Mouse (Mus musculus) liver, embryonic 15.5 days (tissue): Measurements from ENCODE around the gene Col6a3. TPM values are rescaled to one million over a fixed set of nuclear protein-coding genes. Genes with fewer than 3 reads are reported as not detected.

ENCODE experiments used
- ATAC-seq: fragments of 200-750 bp; cut with Nextera tagmentation; 2 replicates; pipeline ENCODE4 v1.8.0; 2017; ENCODE audit warnings: moderate number of reproducible peaks, mild to moderate bottlenecking, moderate library complexity; ENCODE audit not compliant: insufficient read depth
- H3K27ac ChIP-seq: fragments of 300-500 bp; sonication (generic); replicated peaks from 2 replicates; pipeline ENCODE4 v1.5.1; 2015; ENCODE audit warnings: mild to moderate bottlenecking, inconsistent platforms
- H3K27me3 ChIP-seq: fragments of 300-500 bp; sonication (generic); 2 replicates; pipeline ENCODE4 v1.6.1; 2015; ENCODE audit warnings: mild to moderate bottlenecking, inconsistent platforms
- H3K36me3 ChIP-seq: fragments of 300-500 bp; sonication (generic); replicated peaks from 2 replicates; pipeline ENCODE4 v1.6.1; 2015; ENCODE audit warnings: moderate library complexity, mild to moderate bottlenecking, inconsistent platforms
- H3K4me1 ChIP-seq: fragments of 300-500 bp; sonication (generic); replicated peaks from 2 replicates; pipeline ENCODE4 v1.6.1; 2015; ENCODE audit warnings: inconsistent platforms
- H3K4me2 ChIP-seq: fragments of 300-500 bp; sonication (generic); 2 replicates; pipeline ENCODE4 v1.6.1; 2015; ENCODE audit warnings: moderate library complexity, mild to moderate bottlenecking, inconsistent platforms
- H3K4me3 ChIP-seq: fragments of 300-500 bp; sonication (generic); replicated peaks from 2 replicates; pipeline ENCODE4 v1.5.1; 2015; ENCODE audit warnings: mild to moderate bottlenecking, inconsistent platforms
- H3K9ac ChIP-seq: fragments of 300-500 bp; sonication (generic); 2 replicates; pipeline ENCODE4 v1.6.1; 2015; ENCODE audit warnings: moderate library complexity, mild to moderate bottlenecking, inconsistent platforms
- H3K9me3 ChIP-seq: fragments of 300-500 bp; sonication (generic); replicated peaks from 2 replicates; pipeline ENCODE4 v1.6.1; 2016; ENCODE audit warnings: inconsistent platforms
- WGBS: fragments of 180-500 bp; shearing (Covaris S2); methylation state at CpG from one replicate; pipeline ENCODE4 v1.1.7; 2015; ENCODE audit warnings: mixed read lengths; ENCODE audit not compliant: insufficient replicate concordance; 5-methylcytosine and 5-hydroxymethylcytosine counted together
- polyA plus RNA-seq: library from polyadenylated mRNA; unstranded; fragments of >200 nt; fragmentation: Nextera tagmentation; extraction: Ambion mirVana; gene quantifications from 2 replicates; pipeline ENCODE4 v1.2.1, GENCODE M21; 2015

Col6a3 gene
- polyA plus RNA-seq, 1 experiment from 2014 or later, result 4.7 TPM

- no peak overlapping the region for H3K4me3 ChIP-seq
- H3K4me1 ChIP-seq, result no peaks in the 10 kb centered on the region
- no peak for ATAC-seq
- H3K4me2 ChIP-seq, result no peak overlapping the region
- H3K27me3 ChIP-seq, result no peaks in the 10 kb centered on the region
- no peaks in the 10 kb centered on the region for H3K36me3 ChIP-seq
- H3K9ac ChIP-seq, result no peak overlapping the region
- no peak overlapping the region for H3K27ac ChIP-seq
- H3K9me3 ChIP-seq, result no peaks in the 10 kb centered on the region
- 15% methylated on average over 4 of the region's 4 CpGs for WGBS
These were observed 3.5 kb downstream of the Col6a3 start for GRCm38 (mm10) chr1:90840250-90840649.

- H3K36me3 ChIP-seq, result no peaks in the 10 kb centered on the region
- H3K4me3 ChIP-seq, result no peak overlapping the region
- no peaks in the 10 kb centered on the region for H3K27me3 ChIP-seq
- H3K27ac ChIP-seq, result no peak overlapping the region
- ATAC-seq, result no peak
- H3K9me3 ChIP-seq, result no peaks in the 10 kb centered on the region
- no peaks in the 10 kb centered on the region for H3K4me1 ChIP-seq
- no peak overlapping the region for H3K4me2 ChIP-seq
- WGBS, result 69% methylated on average over 4 of the region's 4 CpGs
- H3K9ac ChIP-seq, result no peak overlapping the region
These were observed 5.1 kb downstream of the Col6a3 start for GRCm38 (mm10) chr1:90838657-90839056.

GRCm38 (mm10) chr1:90838221-90838620 lies 5.5 kb downstream of the Col6a3 start:
- Histone ChIP-seq H3K4me3 (no peak overlapping the region), H3K27ac (no peak overlapping the region), H3K9me3 (no peaks in the 10 kb centered on the region), H3K4me1 (no peaks in the 10 kb centered on the region), H3K36me3 (no peaks in the 10 kb centered on the region), H3K27me3 (no peaks in the 10 kb centered on the region), H3K4me2 (no peak overlapping the region), H3K9ac (no peak overlapping the region)
- 54% methylated on average over 12 of the region's 12 CpGs for WGBS
- no peak for ATAC-seq

GRCm38 (mm10) chr1:90836178-90836740 lies 7.5 kb downstream of the Col6a3 start:
- Histone ChIP-seq H3K4me1 (no peaks in the 10 kb centered on the region), H3K36me3 (no peaks in the 10 kb centered on the region), H3K9ac (no peak overlapping the region), H3K27ac (no peak overlapping the region), H3K27me3 (no peaks in the 10 kb centered on the region), H3K9me3 (no peaks in the 10 kb centered on the region), H3K4me3 (no peak overlapping the region), H3K4me2 (no peak overlapping the region)
- ATAC-seq, result no peak
- 40% methylated on average over 5 of the region's 5 CpGs for WGBS

GRCm38 (mm10) chr1:90834701-90835100 lies 9.1 kb downstream of the Col6a3 start:
- no peaks in the 10 kb centered on the region for H3K36me3 ChIP-seq
- H3K4me1 ChIP-seq, result no peaks in the 10 kb centered on the region
- H3K27me3 ChIP-seq, result no peaks in the 10 kb centered on the region
- no peak overlapping the region for H3K9ac ChIP-seq
- H3K4me2 ChIP-seq, result no peak overlapping the region
- H3K27ac ChIP-seq, result no peak overlapping the region
- ATAC-seq, result no peak
- no peak overlapping the region for H3K4me3 ChIP-seq
- no peaks in the 10 kb centered on the region for H3K9me3 ChIP-seq
- WGBS, result 39% methylated on average over 6 of the region's 6 CpGs

GRCm38 (mm10) chr1:90830006-90830405 lies 13.8 kb downstream of the Col6a3 start:
- H3K9me3 ChIP-seq, result no peaks in the 10 kb centered on the region
- no peak overlapping the region for H3K4me3 ChIP-seq
- ATAC-seq, result no peak
- H3K27ac ChIP-seq, result no peak overlapping the region
- H3K36me3 ChIP-seq, result no peaks in the 10 kb centered on the region
- no peaks in the 10 kb centered on the region for H3K27me3 ChIP-seq
- H3K4me2 ChIP-seq, result no peak overlapping the region
- H3K9ac ChIP-seq, result no peak overlapping the region
- WGBS, result 45% methylated on average over 6 of the region's 6 CpGs
- no peaks in the 10 kb centered on the region for H3K4me1 ChIP-seq

- H3K9me3 ChIP-seq, result no peaks in the 10 kb centered on the region
- no peaks in the 10 kb centered on the region for H3K36me3 ChIP-seq
- H3K27ac ChIP-seq, result no peak overlapping the region
- no peak for ATAC-seq
- H3K27me3 ChIP-seq, result no peaks in the 10 kb centered on the region
- no peak overlapping the region for H3K9ac ChIP-seq
- no peak overlapping the region for H3K4me3 ChIP-seq
- 72% methylated on average over 15 of the region's 15 CpGs for WGBS
- H3K4me2 ChIP-seq, result no peak overlapping the region
- H3K4me1 ChIP-seq, result no peaks in the 10 kb centered on the region
These were observed 30.5 kb downstream of the Col6a3 start for GRCm38 (mm10) chr1:90813226-90813625.

GRCm38 (mm10) chr1:90808930-90809329 lies 34.8 kb downstream of the Col6a3 start:
- no peak overlapping the region for H3K4me2 ChIP-seq
- no peak overlapping the region for H3K4me3 ChIP-seq
- no peaks in the 10 kb centered on the region for H3K4me1 ChIP-seq
- no peaks in the 10 kb centered on the region for H3K9me3 ChIP-seq
- H3K9ac ChIP-seq, result no peak overlapping the region
- H3K36me3 ChIP-seq, result no peaks in the 10 kb centered on the region
- no peaks in the 10 kb centered on the region for H3K27me3 ChIP-seq
- ATAC-seq, result no peak
- 56% methylated on average over 9 of the region's 9 CpGs for WGBS
- no peak overlapping the region for H3K27ac ChIP-seq

- H3K4me2 ChIP-seq, result no peak overlapping the region
- no peaks in the 10 kb centered on the region for H3K9me3 ChIP-seq
- no peak overlapping the region for H3K27ac ChIP-seq
- WGBS, result 69% methylated on average over 4 of the region's 4 CpGs
- no peak overlapping the region for H3K9ac ChIP-seq
- H3K36me3 ChIP-seq, result no peaks in the 10 kb centered on the region
- ATAC-seq, result no peak
- no peak overlapping the region for H3K4me3 ChIP-seq
- H3K27me3 ChIP-seq, result no peaks in the 10 kb centered on the region
- no peaks in the 10 kb centered on the region for H3K4me1 ChIP-seq
These were observed 40.7 kb downstream of the Col6a3 start for GRCm38 (mm10) chr1:90803104-90803503.

- Histone ChIP-seq H3K4me3 (no peak overlapping the region), H3K27me3 (no peaks in the 10 kb centered on the region), H3K9ac (no peak overlapping the region), H3K9me3 (no peaks in the 10 kb centered on the region), H3K4me2 (no peak overlapping the region), H3K4me1 (no peaks in the 10 kb centered on the region), H3K27ac (no peak overlapping the region), H3K36me3 (no peaks in the 10 kb centered on the region)
- 56% methylated on average over 13 of the region's 13 CpGs for WGBS
- ATAC-seq, result peak; percentile 28; the same call in 1 of the 2 replicates
These were observed 42.7 kb downstream of the Col6a3 start for GRCm38 (mm10) chr1:90801067-90801466.

GRCm38 (mm10) chr1:90800466-90800865 lies 43.3 kb downstream of the Col6a3 start:
- H3K36me3 ChIP-seq, result no peaks in the 10 kb centered on the region
- no peaks in the 10 kb centered on the region for H3K4me1 ChIP-seq
- H3K9me3 ChIP-seq, result no peaks in the 10 kb centered on the region

GRCm38 (mm10) chr1:90797276-90797891 lies 46.4 kb downstream of the Col6a3 start:
- Histone ChIP-seq H3K4me2 (no peak overlapping the region), H3K27me3 (no peaks in the 10 kb centered on the region), H3K9ac (no peak overlapping the region), H3K4me3 (no peak overlapping the region), H3K27ac (no peak overlapping the region), H3K36me3 (no peaks in the 10 kb centered on the region), H3K9me3 (no peaks in the 10 kb centered on the region), H3K4me1 (no peaks in the 10 kb centered on the region)
- no peak for ATAC-seq
- WGBS, result 59% methylated on average over 6 of the region's 6 CpGs

More at GRCm38 (mm10) chr1:90800466-90800865, 43.3 kb downstream of the Col6a3 start:
- no peak overlapping the region for H3K9ac ChIP-seq
- H3K4me3 ChIP-seq, result no peak overlapping the region
- H3K27ac ChIP-seq, result no peak overlapping the region
- no peak overlapping the region for H3K4me2 ChIP-seq
- no peak for ATAC-seq
- WGBS, result 68% methylated on average over 3 of the region's 3 CpGs
- H3K27me3 ChIP-seq, result no peaks in the 10 kb centered on the region
